Mouse (Mus musculus) liver, embryonic 14.5 days (tissue): Measurements from ENCODE around the gene Mepce. TPM values are rescaled to one million over a fixed set of nuclear protein-coding genes. Genes with fewer than 3 reads are reported as not detected.

Experiments used
- ATAC-seq: fragments of 200-750 bp; cut with Nextera tagmentation; 2 replicates; pipeline ENCODE4 v1.8.0; 2017; ENCODE audit warnings: moderate number of reproducible peaks, mild to moderate bottlenecking, moderate library complexity; ENCODE audit not compliant: insufficient read depth
- DNase-seq, 3 experiments: peaks; one replicate each; pipeline ENCODE4 v3.0.0-alpha.2; 2012 to 2013; ENCODE audit warnings: low read depth in 3 of 3, low spot score in 3 of 3
- H3K27ac ChIP-seq: fragments of 300-500 bp; sonication (generic); 2 replicates; pipeline ENCODE4 v1.5.1; 2014; ENCODE audit warnings: moderate library complexity, mild to moderate bottlenecking, control low read depth, inconsistent platforms
- H3K27me3 ChIP-seq: fragments of 300-500 bp; sonication (generic); 2 replicates; pipeline ENCODE4 v1.6.1; 2014; ENCODE audit warnings: mild to moderate bottlenecking, low read length, moderate library complexity; ENCODE audit not compliant: control insufficient read depth, insufficient read depth
- H3K36me3 ChIP-seq: fragments of 300-500 bp; sonication (generic); replicated peaks from 2 replicates; pipeline ENCODE4 v1.6.1; 2014; ENCODE audit warnings: low read depth; ENCODE audit not compliant: control insufficient read depth, insufficient read depth
- H3K4me1 ChIP-seq, 2 experiments: fragments of 200-500 bp in 1 of 2; fragments of 300-500 bp in 1 of 2; sonication (generic) in 1 of 2; replicated peaks; 2 replicates each; pipeline ENCODE4 v1.6.1; 2012 to 2014; ENCODE audit warnings: antibody characterized with exemption in 1 of 2, inconsistent platforms in 1 of 2, low read length in 1 of 2; ENCODE audit not compliant: control insufficient read depth in 2 of 2, insufficient read depth in 2 of 2
- H3K4me2 ChIP-seq: fragments of 300-500 bp; sonication (generic); 2 replicates; pipeline ENCODE4 v1.6.1; 2014; ENCODE audit warnings: low read depth, mild to moderate bottlenecking, control low read depth, moderate library complexity
- H3K4me3 ChIP-seq, 2 experiments: fragments of 200-500 bp in 1 of 2; fragments of 300-500 bp in 1 of 2; sonication (generic) in 1 of 2; 2 replicates each; pipeline ENCODE4 v1.5.1; 2012 to 2014; ENCODE audit warnings: low read depth in 2 of 2, low read length in 2 of 2, mild to moderate bottlenecking in 2 of 2, control low read depth in 1 of 2, inconsistent platforms in 1 of 2, moderate library complexity in 1 of 2; ENCODE audit not compliant: insufficient read depth in 1 of 2
- H3K9ac ChIP-seq: fragments of 300-500 bp; sonication (generic); replicated peaks from 2 replicates; pipeline ENCODE4 v1.6.1; 2014; ENCODE audit warnings: mild to moderate bottlenecking, control low read depth, moderate library complexity
- H3K9me3 ChIP-seq: fragments of 300-500 bp; sonication (generic); 2 replicates; pipeline ENCODE4 v1.6.1; 2016; ENCODE audit warnings: low read length, mixed read lengths; ENCODE audit not compliant: control insufficient read depth
- CTCF ChIP-seq: IDR thresholded peaks from 2 replicates; pipeline ENCODE4 v1.5.1; 2016; ENCODE audit warnings: antibody characterized with exemption, low read depth, control low read depth
- EP300 ChIP-seq: IDR thresholded peaks from 2 replicates; pipeline ENCODE4 v1.6.1; 2016; ENCODE audit warnings: antibody characterized with exemption, low read depth
- WGBS: fragments of 180-500 bp; shearing (Covaris S2); extraction: QIAGEN DNeasy Blood & Tissue Kit; methylation state at CpG from one replicate; pipeline ENCODE4 v1.1.7; 2014; ENCODE audit not compliant: insufficient replicate concordance; 5-methylcytosine and 5-hydroxymethylcytosine counted together
- polyA plus RNA-seq, 2 experiments: library from polyadenylated mRNA; depleted of rRNA in 1 of 2; stranded (reverse) in 1 of 2; unstranded in 1 of 2; fragments of >200 nt; fragmentation: Nextera tagmentation in 1 of 2; extraction: Ambion mirVana in 1 of 2; gene quantifications; 2 replicates each; pipeline versions ENCODE4 v1.2.1 to v1.2.3; 2012 to 2014

The Mepce gene
- polyA plus RNA-seq, 2 experiments: 6.4 to 13.3 TPM

GRCm38 (mm10) chr5:137746851-137747325 is 40.6 kb downstream of the Mepce start:
- peak overlapping the region; percentile 98 for H3K27ac ChIP-seq
- under 1% methylated on average over 16 of the region's 16 CpGs for WGBS
- no peaks in the 10 kb centered on the region for H3K9me3 ChIP-seq
- H3K4me3 ChIP-seq: peak overlapping the region; percentile 81 to 96
- peaks cover 28 to 30% of the 10 kb centered on the region in 2 experiments for H3K4me1 ChIP-seq
- no peak for TF ChIP-seq EP300
- no peak for TF ChIP-seq CTCF
- DNase-seq (no peak), ATAC-seq (no peak)
- peaks cover 13% of the 10 kb centered on the region for H3K36me3 ChIP-seq
- no peaks in the 10 kb centered on the region for H3K27me3 ChIP-seq
- H3K9ac ChIP-seq: peak overlapping the region; percentile 94
- H3K4me2 ChIP-seq: peak overlapping the region; percentile 100

GRCm38 (mm10) chr5:137746282-137746850 is 41.1 kb downstream of the Mepce start:
- Histone ChIP-seq H3K9me3 (no peaks in the 10 kb centered on the region), H3K27me3 (no peaks in the 10 kb centered on the region), H3K36me3 (peaks cover 12% of the 10 kb centered on the region), H3K4me3 (peak overlapping the region; percentile 81 to 96), H3K9ac (peak overlapping the region; percentile 94), H3K27ac (peak overlapping the region; percentile 98), H3K4me1 (peaks cover 30 to 33% of the 10 kb centered on the region in 2 experiments), H3K4me2 (peak overlapping the region; percentile 100)
- DNase-seq (peak in 1 of 3 experiments; percentile 60), ATAC-seq (peak; percentile 68)
- TF ChIP-seq EP300: no peak
- TF ChIP-seq CTCF: no peak
- 0% methylated on average over 20 of the region's 20 CpGs for WGBS

DNA sequence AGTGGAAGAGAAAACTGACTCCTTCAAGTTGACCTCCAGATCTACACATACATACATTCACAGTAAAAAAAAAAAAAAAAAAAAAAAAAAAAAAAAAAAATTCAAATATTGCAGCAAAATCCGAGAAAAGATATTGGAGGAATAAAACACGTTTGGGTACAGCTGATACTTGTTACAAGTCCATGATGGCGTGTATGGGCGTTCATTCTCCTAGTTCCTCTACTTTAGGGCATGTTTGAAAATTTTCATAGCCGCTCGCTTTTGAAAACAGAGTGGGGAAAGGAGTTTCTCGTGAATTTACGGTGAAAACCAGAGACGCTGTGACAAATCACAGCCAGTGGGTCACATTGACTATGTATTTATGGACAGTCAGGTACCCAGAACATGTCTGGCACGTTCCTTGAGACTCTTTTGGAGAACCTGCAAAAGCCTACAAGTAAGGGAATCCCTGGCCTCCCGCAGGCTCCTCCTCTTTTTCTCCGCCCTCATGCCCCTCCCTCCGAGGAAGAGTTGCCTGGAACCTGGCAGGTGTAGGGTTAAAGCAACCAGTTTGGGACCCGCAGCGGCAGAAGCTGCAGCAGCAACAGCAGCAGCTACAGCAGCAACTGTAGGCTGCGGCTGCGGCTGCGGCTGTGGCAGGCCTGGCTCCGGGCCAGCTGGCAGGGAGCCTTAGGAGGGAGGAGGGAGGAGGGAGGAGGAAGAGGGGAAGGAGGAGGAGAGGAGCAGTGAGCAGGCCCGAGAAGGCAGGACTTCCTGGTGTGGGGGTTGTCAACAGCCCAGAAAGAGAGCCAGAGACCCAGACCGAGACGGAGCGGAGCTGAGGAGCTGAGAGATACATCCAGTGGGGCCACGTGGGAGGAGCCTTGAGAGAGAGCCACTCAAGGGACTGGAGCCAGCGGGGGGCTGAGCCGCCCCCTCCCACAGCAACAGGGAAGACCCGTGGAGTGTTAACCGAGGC is 42.0 kb downstream of the Mepce start, which contains the start of gene Tsc22d4:
Gene Tsc22d4, plus strand, starts transcription at position 517 of the 958 bp plus-strand sequence.
- whole genome bisulfite sequencing: 5% methylated on average over 28 of the region's 28 CpGs
- peaks cover 31 to 37% of the 10 kb centered on the region in 2 experiments for H3K4me1 ChIP-seq

DNA sequence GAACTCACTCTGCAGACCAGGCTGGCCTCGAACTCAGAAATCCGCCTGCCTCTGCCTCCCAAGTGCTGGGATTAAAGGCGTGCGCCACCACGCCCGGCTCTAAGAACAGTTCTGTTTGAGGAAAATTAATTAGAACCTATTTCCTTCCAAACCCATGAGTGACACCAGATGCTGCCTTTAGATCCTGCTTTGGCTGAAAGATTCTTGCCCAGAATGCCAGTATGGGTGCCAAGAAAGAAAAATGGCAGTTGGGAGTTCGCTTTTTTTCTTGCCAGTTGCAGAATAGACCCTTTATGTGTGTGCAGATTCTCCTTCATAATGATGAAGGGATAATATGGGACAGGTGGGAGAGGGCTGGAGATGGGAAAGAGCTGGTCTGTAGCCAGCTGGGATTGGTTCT is 43.3 kb downstream of the Mepce start:
- DNase-seq (no peak), ATAC-seq (no peak)
- Histone ChIP-seq H3K27ac (no peak overlapping the region), H3K9ac (no peak overlapping the region), H3K36me3 (no peaks in the 10 kb centered on the region), H3K4me1 (peaks cover 31 to 34% of the 10 kb centered on the region in 2 experiments), H3K4me3 (no peak overlapping the region), H3K27me3 (no peaks in the 10 kb centered on the region), H3K4me2 (no peak overlapping the region), H3K9me3 (no peaks in the 10 kb centered on the region)
- WGBS: 86% methylated on average over 7 of the region's 7 CpGs
- TF ChIP-seq EP300 (no peak), CTCF (no peak)

More for the DNA sequence above, 42.0 kb downstream of the Mepce start, which contains the start of gene Tsc22d4:
- peak; percentile 49; the same call in 1 of the 2 replicates for TF ChIP-seq EP300
- TF ChIP-seq CTCF: no peak
- Histone ChIP-seq H3K9ac (peak within 1 kb of the TSS; percentile 94), H3K36me3 (peaks cover 3% of the 10 kb centered on the region; the same call in 1 of the 2 replicates), H3K9me3 (no peaks in the 10 kb centered on the region), H3K4me2 (peak within 1 kb of the TSS; percentile 100), H3K4me3 (peak within 1 kb of the TSS; percentile 81 to 96), H3K27me3 (no peaks in the 10 kb centered on the region), H3K27ac (peak within 1 kb of the TSS; percentile 98)
- DNase-seq (peak; percentile 69 to 78 (median 72)), ATAC-seq (peak; percentile 76)

GRCm38 (mm10) chr5:137742836-137743235 is 44.6 kb downstream of the Mepce start:
- no peak for DNase-seq
- peaks cover 20 to 24% of the 10 kb centered on the region in 2 experiments for H3K4me1 ChIP-seq
- 85% methylated on average over 6 of the region's 6 CpGs for WGBS

More at GRCm38 (mm10) chr5:137742836-137743235, 44.6 kb downstream of the Mepce start:
- no peak overlapping the region for H3K4me2 ChIP-seq
- TF ChIP-seq CTCF (no peak), EP300 (no peak)
- H3K27ac ChIP-seq: no peak overlapping the region
- H3K4me3 ChIP-seq: no peak overlapping the region
- no peaks in the 10 kb centered on the region for H3K9me3 ChIP-seq
- H3K36me3 ChIP-seq: no peaks in the 10 kb centered on the region
- no peak overlapping the region for H3K9ac ChIP-seq
- no peaks in the 10 kb centered on the region for H3K27me3 ChIP-seq
- ATAC-seq: no peak
